Mouse (Mus musculus) CH12.LX (cell line): ENCODE results near the gene Rbms1. TPM values are rescaled to one million over a fixed set of nuclear protein-coding genes. Genes with fewer than 3 reads are reported as not detected.

Experiments
- DNase-seq: peaks from one replicate; pipeline ENCODE4 v3.0.0-alpha.2; 2013; ENCODE audit errors: extremely low read depth
- H3K27ac ChIP-seq: 2 replicates; pipeline ENCODE4 v1.5.1; 2012; ENCODE audit warnings: low read depth, mild to moderate bottlenecking, control low read depth, moderate library complexity; ENCODE audit not compliant: insufficient read depth
- H3K27me3 ChIP-seq: replicated peaks from 2 replicates; pipeline ENCODE3; 2012; ENCODE audit warnings: inconsistent platforms
- H3K36me3 ChIP-seq, 2 experiments: replicated peaks in 1 of 2; 2 replicates each; pipeline versions ENCODE3 to v1.6.1; 2012; ENCODE audit warnings: inconsistent platforms in 1 of 2, low read length in 1 of 2, mild to moderate bottlenecking in 1 of 2, mixed read lengths in 1 of 2, moderate library complexity in 1 of 2; ENCODE audit not compliant: control insufficient read depth in 1 of 2, insufficient read depth in 1 of 2
- H3K4me1 ChIP-seq, 2 experiments: 2 replicates each; pipeline ENCODE4 v1.6.1; 2012; ENCODE audit warnings: inconsistent platforms in 1 of 2, moderate library complexity in 1 of 2; ENCODE audit not compliant: insufficient read depth in 2 of 2, control insufficient read depth in 1 of 2
- H3K4me2 ChIP-seq: 2 replicates; pipeline ENCODE4 v1.6.1; 2012; ENCODE audit warnings: low read depth, mild to moderate bottlenecking, control low read depth; ENCODE audit not compliant: poor library complexity, insufficient read depth, severe bottlenecking
- H3K4me3 ChIP-seq, 3 experiments: fragments of 150-350 bp in 1 of 3; sonication (generic) in 1 of 3; replicated peaks in 1 of 3; 2 replicates each; pipeline versions ENCODE3 to v1.5.1; 2011 to 2012; ENCODE audit warnings: low read depth in 2 of 3, low read length in 2 of 3, mild to moderate bottlenecking in 2 of 3, moderate library complexity in 2 of 3, control low read depth in 1 of 3, improper control_type of control experiment in 1 of 3, inconsistent platforms in 1 of 3, mixed read lengths in 1 of 3; ENCODE audit not compliant: poor library complexity in 1 of 3
- H3K79me2 ChIP-seq: replicated peaks from 2 replicates; pipeline ENCODE4 v1.6.1; 2012; ENCODE audit warnings: mild to moderate bottlenecking, moderate library complexity; ENCODE audit not compliant: control insufficient read depth, poor library complexity, insufficient read depth, severe bottlenecking; ENCODE audit errors: extremely low read depth
- H3K9ac ChIP-seq: 2 replicates; pipeline ENCODE4 v1.6.1; 2012; ENCODE audit warnings: low read depth, mild to moderate bottlenecking, control low read depth, moderate library complexity; ENCODE audit not compliant: insufficient read depth
- H3K9me3 ChIP-seq: replicated peaks from 2 replicates; pipeline ENCODE3; 2012; ENCODE audit warnings: low read length, inconsistent platforms, mixed read lengths
- BHLHE40 ChIP-seq: IDR thresholded peaks from 2 replicates; pipeline ENCODE4 v1.6.1; 2011; ENCODE audit warnings: mild to moderate bottlenecking, low read depth, low read length, improper control_type of control experiment
- CHD1 ChIP-seq: IDR thresholded peaks from 2 replicates; pipeline ENCODE4 v1.6.1; 2012; ENCODE audit warnings: low read depth, low read length, improper control_type of control experiment, inconsistent platforms
- CTCF ChIP-seq, 2 experiments: IDR thresholded peaks in 1 of 2; conservative IDR thresholded peaks in 1 of 2; 2 replicates each; pipeline ENCODE4 v1.5.1; 2011 to 2012; ENCODE audit warnings: low read depth in 2 of 2, low read length in 2 of 2, improper control_type of control experiment in 1 of 2, inconsistent platforms in 1 of 2, mild to moderate bottlenecking in 1 of 2, moderate library complexity in 1 of 2
- E2F4 ChIP-seq: IDR thresholded peaks from 2 replicates; pipeline ENCODE4 v1.6.1; 2011; ENCODE audit warnings: low read depth, low read length, improper control_type of control experiment; ENCODE audit not compliant: insufficient replicate concordance
- ELF1 ChIP-seq: IDR thresholded peaks from 2 replicates; pipeline ENCODE4 v1.6.1; 2014; ENCODE audit warnings: low read depth, mild to moderate bottlenecking, inconsistent platforms, low read length, improper control_type of control experiment
- EP300 ChIP-seq: IDR thresholded peaks from 2 replicates; pipeline ENCODE4 v1.6.1; 2011; ENCODE audit warnings: low read length, improper control_type of control experiment
- GABPA ChIP-seq: IDR thresholded peaks from 2 replicates; pipeline ENCODE4 v1.6.1; 2012; ENCODE audit warnings: low read depth, low read length, improper control_type of control experiment, inconsistent platforms; ENCODE audit not compliant: insufficient replicate concordance
- HCFC1 ChIP-seq: IDR thresholded peaks from 2 replicates; pipeline ENCODE4 v1.6.1; 2012; ENCODE audit warnings: low read depth, mild to moderate bottlenecking, inconsistent platforms, low read length, improper control_type of control experiment
- MAFK ChIP-seq: IDR thresholded peaks from 2 replicates; pipeline ENCODE4 v1.6.1; 2011; ENCODE audit warnings: low read length, improper control_type of control experiment; ENCODE audit not compliant: insufficient replicate concordance
- MAX ChIP-seq: IDR thresholded peaks from 2 replicates; pipeline ENCODE4 v1.6.1; 2011; ENCODE audit warnings: low read length, improper control_type of control experiment
- MEF2A ChIP-seq: IDR thresholded peaks from 2 replicates; pipeline ENCODE4 v1.6.1; 2014; ENCODE audit warnings: low read depth, mild to moderate bottlenecking, inconsistent platforms, low read length, improper control_type of control experiment, borderline replicate concordance
- MXI1 ChIP-seq: IDR thresholded peaks from 2 replicates; pipeline ENCODE4 v1.6.1; 2011; ENCODE audit warnings: mild to moderate bottlenecking, low read depth, low read length, improper control_type of control experiment
- PAX5 ChIP-seq: IDR thresholded peaks from 2 replicates; pipeline ENCODE4 v1.6.1; 2012; ENCODE audit warnings: low read length, inconsistent platforms, mixed read lengths
- POLR2AphosphoS2 ChIP-seq: IDR thresholded peaks from 2 replicates; pipeline ENCODE4 v1.6.1; 2011; ENCODE audit warnings: low read depth, low read length, improper control_type of control experiment
- RAD21 ChIP-seq: IDR thresholded peaks from 2 replicates; pipeline ENCODE4 v1.6.1; 2011; ENCODE audit warnings: low read depth, mild to moderate bottlenecking, low read length, improper control_type of control experiment, moderate library complexity
- SMC3 ChIP-seq: IDR thresholded peaks from 2 replicates; pipeline ENCODE4 v1.6.1; 2011; ENCODE audit warnings: low read depth, low read length, improper control_type of control experiment
- TBP ChIP-seq: conservative IDR thresholded peaks from 2 replicates; pipeline ENCODE4 v1.6.1; 2011; ENCODE audit warnings: low read depth, low read length, improper control_type of control experiment
- TCF12 ChIP-seq: IDR thresholded peaks from 2 replicates; pipeline ENCODE4 v1.6.1; 2014; ENCODE audit warnings: low read depth, mild to moderate bottlenecking, inconsistent platforms, low read length, improper control_type of control experiment
- USF2 ChIP-seq: conservative IDR thresholded peaks from 2 replicates; pipeline ENCODE4 v1.6.1; 2011; ENCODE audit warnings: low read depth, low read length, improper control_type of control experiment
- ZKSCAN1 ChIP-seq: IDR thresholded peaks from 2 replicates; pipeline ENCODE4 v1.6.1; 2012; ENCODE audit warnings: low read depth, inconsistent platforms, low read length, improper control_type of control experiment, borderline replicate concordance
- ZMIZ1 ChIP-seq: IDR thresholded peaks from 2 replicates; pipeline ENCODE4 v1.6.1; 2012; ENCODE audit warnings: low read depth, mild to moderate bottlenecking, inconsistent platforms, low read length, improper control_type of control experiment
- ZNF384 ChIP-seq: IDR thresholded peaks from 2 replicates; pipeline ENCODE4 v1.6.1; 2012; ENCODE audit warnings: low read depth, low read length, improper control_type of control experiment, inconsistent platforms
- dilution Hi-C: fragments of 300-500 bp; cut with MboI; formaldehyde crosslinking; loops from 2 replicates; pipeline ENCODE4 v1.14.3; 2020; ENCODE audit warnings: low sequenced_read_pairs; ENCODE audit not compliant: extremely low pct_unique_long_range_greater_than_20kb, extremely low pct_ligation_motif_present
- in situ Hi-C: fragments of 300-500 bp; cut with MboI; formaldehyde crosslinking; loops from 3 replicates; pipeline ENCODE4 v1.14.3; 2019; ENCODE audit warnings: low sequenced_read_pairs, low pct_ligation_motif_present, low pct_unique_long_range_greater_than_20kb, mixed read lengths
- polyA plus RNA-seq: library from polyadenylated mRNA; unstranded; fragments of >175 nt; gene quantifications from 2 replicates; pipeline ENCODE4 v1.2.1, GENCODE M21; 2012; ENCODE audit warnings: low read depth; ENCODE audit not compliant: insufficient read length
- total RNA-seq, 2 experiments: library from RNA; depleted of rRNA; stranded (reverse); fragments of 300-350 nt in 1 of 2; fragments of >200 nt in 1 of 2; gene quantifications; 2 replicates each; pipeline ENCODE4 v1.2.3; 2012 to 2014

The Rbms1 gene
- total and polyA plus RNA-seq, 3 experiments: 10.6 to 33.9 (median 12.6) TPM

GRCm38 (mm10) chr2:60802191-60802590 is 160.8 kb downstream of the Rbms1 start:
- TF ChIP-seq CTCF (conservative IDR thresholded peaks at IDR 0.05 in 1 of 2, IDR thresholded peaks at IDR 0.05 in 1 of 2; ENCODE audit: low read depth in 2 of 2, low read length in 2 of 2) (peak; percentile 18 to 52; a peak in 2 of 4 replicates), SMC3 (peak; percentile 51), BHLHE40 (no peak), RAD21 (peak; percentile 42)
- H3K27ac ChIP-seq: no peak overlapping the region
- H3K36me3 ChIP-seq: peaks cover 0 to 13% of the 10 kb centered on the region in 2 experiments
- H3K4me1 ChIP-seq: peaks cover 4 to 19% of the 10 kb centered on the region in 2 experiments; a peak in 3 of 4 replicates
- H3K4me3 ChIP-seq: no peak overlapping the region
- in situ Hi-C loops: no loop called here
- dilution Hi-C loops: no loop called here
- no peaks in the 10 kb centered on the region for H3K79me2 ChIP-seq
- no peak for DNase-seq
- no peaks in the 10 kb centered on the region for H3K27me3 ChIP-seq
- H3K4me2 ChIP-seq: no peak overlapping the region
- H3K9me3 ChIP-seq: no peaks in the 10 kb centered on the region
- no peak overlapping the region for H3K9ac ChIP-seq

- no peak overlapping the region for H3K9ac ChIP-seq
- in situ Hi-C loops (no loop called here), dilution Hi-C loops (no loop called here)
- no peaks in the 10 kb centered on the region for H3K27me3 ChIP-seq
- TF ChIP-seq E2F4: no peak
- no peak for TF ChIP-seq PAX5
- TF ChIP-seq ZMIZ1: no peak
- TF ChIP-seq EP300: no peak
- TF ChIP-seq TCF12: no peak
- no peak for TF ChIP-seq TBP
- no peak for TF ChIP-seq ZNF384
- TF ChIP-seq HCFC1: no peak
- TF ChIP-seq MAX: no peak
- no peak; the same call in 1 of the 2 replicates for TF ChIP-seq SMC3
- no peak for TF ChIP-seq CHD1
- no peak for TF ChIP-seq MXI1
- no peak for TF ChIP-seq USF2
- TF ChIP-seq ELF1: no peak
- no peak for TF ChIP-seq GABPA
- no peak for TF ChIP-seq MAFK
- TF ChIP-seq ZKSCAN1: no peak
- TF ChIP-seq MEF2A: no peak
- no peak for TF ChIP-seq POLR2AphosphoS2
- peak overlapping the region; percentile 95; the same call in 1 of the 2 replicates for H3K4me2 ChIP-seq
- peaks cover 4 to 19% of the 10 kb centered on the region in 2 experiments; a peak in 3 of 4 replicates for H3K4me1 ChIP-seq
- H3K79me2 ChIP-seq: no peaks in the 10 kb centered on the region
- H3K9me3 ChIP-seq: no peaks in the 10 kb centered on the region
- peak overlapping the region in 2 of 3 experiments; percentile 27 to 28 for H3K4me3 ChIP-seq
- no peak for DNase-seq
- no peak overlapping the region for H3K27ac ChIP-seq
- H3K36me3 ChIP-seq: peaks cover 0 to 18% of the 10 kb centered on the region in 2 experiments
These were observed 161.3 kb downstream of the Rbms1 start for GRCm38 (mm10) chr2:60801571-60802155.
